Mouse (Mus musculus): Measurements from ENCODE around the gene Anapc15-ps. TPM values are rescaled to one million over a fixed set of nuclear protein-coding genes. Genes with fewer than 3 reads are reported as not detected.

Anapc15-ps gene
- total RNA-seq, 2 experiments from 2014 or later: not detected

DNA sequence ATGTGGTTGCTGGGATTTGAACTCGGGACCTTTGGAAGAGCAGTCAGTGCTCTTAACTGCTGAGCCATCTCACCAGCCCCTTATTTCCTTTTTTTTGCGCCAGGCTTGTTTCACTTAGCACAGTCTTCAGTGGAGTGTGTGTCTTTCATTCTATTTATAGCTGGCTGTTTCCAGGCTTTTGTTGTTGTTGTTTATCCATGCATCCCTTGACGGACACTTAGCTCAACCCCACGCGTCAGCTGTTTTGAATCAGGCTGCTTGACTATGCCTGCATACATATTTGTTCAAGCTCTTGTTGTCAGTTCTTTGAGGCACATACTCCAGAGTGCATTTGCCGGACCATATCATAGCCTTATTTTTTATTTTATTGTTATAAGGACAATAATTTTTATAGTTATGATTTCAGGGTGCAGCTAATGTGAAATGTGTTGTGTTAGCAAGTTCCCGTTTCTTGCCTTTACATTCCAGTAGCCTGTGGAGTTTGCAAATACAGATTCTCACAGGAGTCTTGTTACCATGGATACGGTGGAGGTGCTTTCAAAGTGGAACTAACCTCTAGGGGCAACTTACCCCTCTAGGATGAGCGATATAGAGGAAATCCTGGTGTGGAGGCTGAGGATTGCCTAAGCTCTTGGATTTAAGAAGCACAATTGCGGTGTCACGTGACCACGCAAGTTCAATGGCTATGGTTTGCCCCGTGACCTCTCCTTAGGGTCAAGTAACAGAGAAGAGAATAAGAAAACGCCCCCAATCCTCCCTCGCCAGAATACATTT lies 11.7 kb upstream of the Anapc15-ps start:
- DNase-seq (ENCODE audit: low spot score in 2 of 2): no peak
- TF ChIP-seq CTCF (conservative IDR thresholded peaks at IDR 0.05): no peak
- no peak overlapping the region for H3K27ac ChIP-seq
- H3K4me3 ChIP-seq: no peak overlapping the region

DNA sequence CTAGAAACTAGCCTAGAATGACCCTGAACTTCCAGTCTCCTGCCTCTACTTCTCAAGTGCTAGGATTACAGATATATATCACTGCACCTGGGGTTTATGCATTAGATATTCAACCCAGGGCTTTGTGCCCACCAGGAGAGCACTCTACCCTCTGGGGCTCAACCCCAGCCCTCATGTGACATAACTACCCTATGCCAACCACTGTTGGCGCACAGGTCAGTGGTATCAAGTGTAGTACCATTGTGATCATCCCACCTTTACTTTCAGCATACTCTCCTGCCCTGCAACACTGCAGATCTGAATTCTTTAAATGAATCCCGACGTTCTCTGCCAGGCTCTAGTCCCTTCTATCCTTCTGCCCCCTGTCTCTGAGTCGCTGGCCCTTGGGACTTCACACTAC lies 11.0 kb upstream of the Anapc15-ps start:
- Histone ChIP-seq H3K4me3 (no peak overlapping the region), H3K27ac (no peak overlapping the region)
- no peak for TF ChIP-seq CTCF (conservative IDR thresholded peaks at IDR 0.05)
- DNase-seq (ENCODE audit: low spot score in 2 of 2): no peak

DNA sequence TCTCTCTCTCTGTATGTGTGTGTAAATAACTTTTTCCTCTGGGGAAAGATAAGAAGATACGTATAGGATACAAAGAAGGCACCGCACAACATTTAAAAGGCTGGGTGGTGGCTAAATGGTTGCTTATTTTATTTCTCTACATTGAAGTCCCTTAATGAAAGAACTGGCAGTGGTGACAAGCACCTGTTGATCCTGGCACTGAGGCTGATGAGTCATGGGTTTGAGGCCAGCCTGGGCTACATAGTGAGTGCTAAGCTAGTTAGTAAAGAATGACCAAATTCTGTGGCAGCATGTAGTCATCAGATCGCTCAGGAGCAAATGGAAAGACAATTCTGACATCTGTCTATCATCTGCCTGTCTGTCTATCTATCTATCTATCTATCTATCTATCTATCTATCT lies 10.5 kb upstream of the Anapc15-ps start:
- H3K27ac ChIP-seq: no peak overlapping the region
- no peak overlapping the region for H3K4me3 ChIP-seq
- no peak for TF ChIP-seq CTCF (conservative IDR thresholded peaks at IDR 0.05)
- DNase-seq (ENCODE audit: low spot score in 2 of 2): no peak

DNA sequence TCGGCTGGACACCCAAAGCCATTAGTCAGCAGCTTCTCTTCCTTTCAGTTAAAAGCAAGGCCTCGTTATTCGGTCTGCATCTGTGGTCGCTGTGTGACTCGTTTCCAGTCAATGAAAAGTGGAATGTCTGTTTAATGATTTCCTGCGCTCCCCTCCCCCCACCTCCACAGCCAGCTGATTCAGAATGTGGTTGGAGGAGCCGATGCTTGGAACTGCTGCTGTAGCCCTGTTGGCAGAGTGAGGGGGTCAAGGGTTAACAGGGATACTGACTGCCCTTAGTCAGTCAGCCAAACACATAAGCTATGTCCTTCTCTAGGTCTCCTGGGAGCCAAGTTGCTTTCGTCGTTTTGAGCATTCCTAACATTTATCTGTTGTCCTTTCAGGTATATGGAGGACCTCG lies 9.7 kb upstream of the Anapc15-ps start:
- no peak for TF ChIP-seq CTCF (conservative IDR thresholded peaks at IDR 0.05)
- no peak overlapping the region for H3K27ac ChIP-seq
- DNase-seq (ENCODE audit: low spot score in 2 of 2): no peak
- H3K4me3 ChIP-seq: no peak overlapping the region

DNA sequence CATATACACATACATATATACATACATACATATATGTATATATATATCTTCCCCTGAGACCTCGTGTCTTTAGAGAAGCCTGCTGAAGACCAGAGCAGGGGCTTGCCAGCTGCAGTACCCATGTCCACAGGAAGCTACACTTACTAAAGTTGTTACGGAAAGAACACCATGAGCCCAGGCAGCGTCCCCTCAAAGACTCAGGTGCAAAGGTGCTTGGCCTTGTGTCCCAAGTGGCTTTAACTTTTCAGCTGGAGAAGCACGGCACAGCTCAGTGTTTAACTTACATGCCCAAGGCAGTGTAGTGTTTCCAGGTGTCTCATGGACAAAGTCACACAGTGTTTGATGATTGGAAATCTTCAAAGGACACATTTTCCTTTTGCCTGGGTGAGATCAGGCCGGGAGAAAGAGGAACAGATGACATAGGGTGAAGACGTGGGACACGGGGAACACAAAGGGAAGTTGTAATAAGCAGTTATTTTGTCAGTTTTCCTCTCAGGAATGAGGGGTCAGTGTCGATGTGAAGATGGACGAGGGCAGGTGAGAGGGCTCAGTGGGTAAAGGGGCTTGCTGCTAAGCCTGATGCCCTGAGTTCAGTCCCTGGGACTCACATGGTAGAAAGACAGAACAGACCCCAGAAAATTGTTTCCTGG lies 9.0 kb upstream of the Anapc15-ps start:
- DNase-seq (ENCODE audit: low spot score in 2 of 2): no peak
- TF ChIP-seq CTCF (conservative IDR thresholded peaks at IDR 0.05): no peak
- H3K27ac ChIP-seq: no peak overlapping the region
- H3K4me3 ChIP-seq: no peak overlapping the region

DNA sequence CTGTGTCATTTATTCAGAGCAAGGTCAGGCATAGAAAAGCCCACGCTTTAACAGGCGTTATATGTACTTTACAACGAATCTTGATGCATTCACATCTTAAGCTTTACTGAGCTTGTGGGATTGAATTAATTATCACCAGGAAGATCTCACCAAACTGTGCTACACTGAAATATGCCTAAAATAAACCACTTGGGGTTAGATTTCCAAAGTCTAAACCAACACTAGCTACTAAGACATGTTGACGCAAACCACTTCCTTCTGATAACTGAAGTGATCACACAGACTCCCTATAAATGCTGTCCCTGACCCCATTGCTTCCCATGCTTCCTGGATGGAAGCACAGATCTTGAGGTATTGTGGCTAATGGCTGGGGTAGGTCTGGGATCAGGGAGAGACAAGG lies 8.2 kb upstream of the Anapc15-ps start:
- TF ChIP-seq CTCF (conservative IDR thresholded peaks at IDR 0.05): no peak
- DNase-seq (ENCODE audit: low spot score in 2 of 2): no peak
- H3K27ac ChIP-seq: no peak overlapping the region
- no peak overlapping the region for H3K4me3 ChIP-seq

DNA sequence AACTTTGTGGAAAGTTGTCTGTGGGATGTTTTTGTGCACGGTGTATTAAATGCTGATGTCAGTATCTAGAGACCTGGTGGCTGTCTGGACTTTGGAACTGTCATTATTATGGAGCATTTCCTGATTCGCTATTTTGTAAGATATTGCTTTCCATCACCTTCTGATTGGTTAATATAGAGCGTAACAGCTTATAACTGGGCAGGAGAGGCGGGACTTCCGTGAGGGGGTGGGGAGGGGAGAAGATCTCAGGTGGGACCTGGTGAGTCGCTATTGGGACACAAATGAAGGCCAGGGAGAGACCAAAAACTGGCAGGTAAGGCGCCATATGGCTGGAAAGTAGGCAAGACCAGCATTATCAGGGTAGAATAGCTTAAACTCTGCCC lies 7.8 kb upstream of the Anapc15-ps start:
- no peak for TF ChIP-seq CTCF (conservative IDR thresholded peaks at IDR 0.05)
- Histone ChIP-seq H3K27ac (no peak overlapping the region), H3K4me3 (no peak overlapping the region; the same call in 1 of the 2 replicates)
- DNase-seq (ENCODE audit: low spot score in 2 of 2): no peak

DNA sequence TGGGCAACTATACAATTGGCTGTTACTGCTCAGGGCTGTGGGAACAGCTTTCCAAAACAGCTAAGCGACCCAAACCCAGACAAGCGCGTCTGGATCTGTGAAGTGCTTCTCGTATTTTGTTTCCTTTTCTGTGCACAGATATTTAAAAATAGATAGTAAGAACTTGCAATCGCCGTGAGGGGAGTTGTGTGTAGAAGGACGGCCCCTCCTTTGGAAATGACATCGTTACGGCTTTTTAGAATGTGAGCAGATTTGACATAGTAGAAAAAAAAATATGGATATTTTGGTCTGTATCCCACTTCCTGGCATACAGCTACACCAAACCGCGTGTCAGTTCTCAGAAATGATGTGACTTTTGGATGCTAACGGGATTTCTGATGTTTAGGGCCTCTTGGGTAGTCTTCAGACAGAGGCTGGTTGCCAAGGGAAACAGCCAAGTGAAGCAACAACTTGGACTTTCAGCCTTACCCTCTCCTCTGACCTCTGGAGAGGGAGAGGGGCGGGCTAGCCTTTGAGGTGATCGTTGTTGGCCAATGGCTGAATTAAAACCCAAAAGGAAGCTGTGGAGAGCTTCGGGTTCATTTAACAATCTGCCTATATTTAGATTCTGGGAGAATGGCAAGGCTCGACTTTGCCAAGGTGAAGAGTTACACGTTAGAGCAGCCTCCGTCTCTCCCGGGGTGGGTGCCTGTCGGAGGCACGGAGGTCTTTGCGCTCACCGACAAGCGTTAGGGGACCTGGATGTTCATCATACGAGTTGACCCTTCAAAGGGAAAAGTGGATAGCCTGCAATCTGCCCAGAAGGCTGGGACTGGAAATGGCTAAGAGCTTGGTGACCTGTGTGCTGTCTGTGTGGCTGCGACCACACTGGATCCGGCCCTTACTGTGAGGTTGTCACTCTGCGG lies 7.2 kb upstream of the Anapc15-ps start:
- peak overlapping the region; percentile 35 for H3K4me3 ChIP-seq
- TF ChIP-seq CTCF (conservative IDR thresholded peaks at IDR 0.05): no peak
- peak overlapping the region; percentile 53; the same call in 1 of the 2 replicates for H3K27ac ChIP-seq
- no peak for DNase-seq (ENCODE audit: low spot score in 2 of 2)

DNA sequence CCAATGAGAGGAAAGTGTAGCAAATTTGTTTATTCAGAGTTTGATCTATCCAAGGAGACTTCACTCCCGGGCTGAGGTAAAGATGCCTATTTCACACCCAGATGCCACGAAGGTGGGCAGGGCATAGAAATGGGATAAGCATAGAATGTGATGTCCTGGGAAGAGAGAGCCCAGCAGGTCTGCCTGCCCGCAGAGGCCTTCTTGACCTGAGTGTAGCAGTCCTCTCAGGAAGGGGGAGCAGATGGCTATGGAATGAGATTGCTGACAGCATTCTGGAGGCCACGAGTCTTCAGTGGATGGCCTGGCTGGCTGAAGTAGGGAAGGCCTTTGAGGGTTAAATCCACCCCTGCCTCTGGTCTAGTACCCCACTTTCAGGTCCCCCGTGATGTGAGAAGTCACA lies 5.9 kb upstream of the Anapc15-ps start:
- Histone ChIP-seq H3K27ac (no peak overlapping the region), H3K4me3 (no peak overlapping the region)
- no peak for TF ChIP-seq CTCF (conservative IDR thresholded peaks at IDR 0.05)
- no peak for DNase-seq (ENCODE audit: low spot score in 2 of 2)

DNA sequence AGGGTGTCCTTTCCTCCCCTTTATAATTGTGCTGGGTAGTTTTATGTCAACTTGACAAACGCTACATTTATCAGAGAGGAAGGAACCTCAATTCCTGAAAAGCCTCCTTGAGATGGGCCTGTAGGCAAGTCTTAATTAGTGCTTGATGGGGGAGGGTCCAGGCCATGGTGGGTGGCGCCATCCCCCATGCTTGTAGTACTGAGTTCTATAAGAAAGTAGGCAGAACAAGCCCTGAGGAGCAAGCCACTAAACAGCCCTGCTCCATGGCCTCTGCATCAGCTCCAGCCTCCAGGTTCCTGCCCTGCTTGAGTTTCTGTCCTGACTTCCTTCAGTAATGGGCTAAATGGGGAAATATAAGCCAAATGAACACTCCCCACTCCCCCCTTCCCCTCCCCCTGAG lies 5.4 kb upstream of the Anapc15-ps start:
- TF ChIP-seq CTCF (conservative IDR thresholded peaks at IDR 0.05): no peak
- Histone ChIP-seq H3K27ac (no peak overlapping the region), H3K4me3 (no peak overlapping the region)
- DNase-seq (ENCODE audit: low spot score in 2 of 2): no peak

DNA sequence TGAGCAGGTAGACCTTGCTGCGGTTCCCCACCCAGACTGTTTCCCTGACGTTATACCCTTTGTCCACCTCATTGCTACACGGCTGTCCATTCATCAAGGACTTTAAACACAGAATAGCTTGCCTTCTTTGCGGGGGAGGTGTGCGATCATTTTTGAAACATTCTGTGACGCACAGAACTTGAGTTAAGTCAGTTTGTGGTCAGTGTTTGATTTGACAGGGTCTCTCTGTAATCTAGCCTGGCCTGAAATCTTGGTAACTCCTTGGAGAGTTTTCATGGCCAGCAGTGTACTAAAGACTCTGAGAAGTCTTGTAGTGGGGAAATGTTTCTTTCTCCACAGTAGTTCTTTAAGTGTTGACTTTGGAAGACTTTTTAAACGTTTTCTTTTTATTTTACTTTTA lies 5.0 kb upstream of the Anapc15-ps start:
- DNase-seq (ENCODE audit: low spot score in 2 of 2): no peak
- no peak for TF ChIP-seq CTCF (conservative IDR thresholded peaks at IDR 0.05)
- no peak overlapping the region; the same call in 1 of the 2 replicates for H3K4me3 ChIP-seq
- peak overlapping the region; percentile 4; the same call in 1 of the 2 replicates for H3K27ac ChIP-seq

DNA sequence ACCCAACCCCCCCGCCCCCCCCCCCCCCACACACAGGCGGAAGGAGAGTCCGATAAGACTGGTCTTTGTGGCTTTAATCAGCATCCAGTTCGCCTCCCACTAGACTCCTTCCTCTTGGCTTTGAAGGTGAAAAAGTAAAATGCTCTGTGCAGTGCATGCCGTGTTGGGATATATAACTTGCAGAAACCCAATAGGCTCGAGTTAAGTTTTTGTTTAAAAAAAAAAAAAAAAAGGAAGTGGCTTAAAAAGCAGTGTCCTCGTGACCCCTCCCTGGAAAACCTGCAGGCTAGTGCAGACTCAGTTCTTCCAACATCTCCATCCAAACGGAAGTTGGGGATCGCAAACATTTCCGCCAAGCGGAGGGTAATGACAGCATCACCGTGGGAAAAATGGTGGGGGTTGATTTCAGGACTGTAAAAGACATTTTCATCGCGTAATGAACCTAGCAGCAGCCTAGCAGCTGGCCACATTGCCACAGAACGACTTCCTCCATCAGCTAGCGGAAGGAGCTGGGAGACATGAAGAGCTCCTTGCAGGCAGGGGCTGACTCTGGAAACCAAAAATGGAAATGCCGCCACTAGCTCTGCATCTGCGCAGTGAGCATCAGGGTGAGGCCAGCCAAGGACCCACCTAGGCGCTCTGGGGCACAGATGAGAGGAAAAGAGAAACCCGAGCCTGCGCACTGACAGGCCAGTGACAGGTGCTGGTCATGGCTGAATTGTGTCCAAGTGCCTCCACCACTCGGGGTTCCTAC lies 4.3 kb upstream of the Anapc15-ps start:
- H3K27ac ChIP-seq: peak overlapping the region; percentile 4; the same call in 1 of the 2 replicates
- no peak for DNase-seq (ENCODE audit: low spot score in 2 of 2)
- H3K4me3 ChIP-seq: peak overlapping the region; percentile 17
- TF ChIP-seq CTCF (conservative IDR thresholded peaks at IDR 0.05): no peak

All from layer of hippocampus, adult 2 months (tissue).